Mouse (Mus musculus): ENCODE data around the gene Tmem150b.

DNA sequence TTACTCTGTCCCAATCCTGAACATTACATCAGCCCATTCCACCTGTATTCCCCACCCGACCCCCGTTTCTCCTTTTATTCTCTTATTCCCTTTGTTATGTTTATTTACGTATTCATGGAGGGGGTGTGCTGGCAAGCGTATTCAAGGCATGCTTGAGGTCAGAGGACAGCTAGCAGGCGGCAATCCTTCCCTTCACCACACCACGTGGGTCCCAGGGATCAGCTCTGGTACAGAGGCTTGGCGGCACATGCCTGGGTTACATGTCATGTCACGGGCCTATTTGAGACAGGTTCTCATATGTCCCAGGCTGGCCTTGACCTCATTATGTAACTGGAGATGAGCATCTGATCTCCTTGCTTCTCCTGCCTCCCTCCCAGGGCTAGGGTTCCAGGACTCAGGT, 22.7 kb downstream of the Tmem150b start:
- TF ChIP-seq CTCF (IDR thresholded peaks at IDR 0.05; ENCODE audit: insufficient read depth, low read depth, low read length) (no peak), POLR2A (IDR thresholded peaks at IDR 0.05; ENCODE audit: insufficient read depth, low read depth, low read length) (no peak)

Data from olfactory bulb, adult 2 months (tissue).